Mouse (Mus musculus) lung, adult 18-20 months (tissue): ENCODE measurements around the gene Cma2.
"Not testable (repeated sequence)": the region's sequence is repeated elsewhere in the genome, so short reads cannot be mapped to it uniquely, and the experiment has no call there.

Experiments used
- DNase-seq, 2 experiments: peaks; one replicate each; pipeline ENCODE4 v3.0.0; 2022; ENCODE audit warnings: mixed read lengths in 2 of 2

The Cma2 gene

DNA sequence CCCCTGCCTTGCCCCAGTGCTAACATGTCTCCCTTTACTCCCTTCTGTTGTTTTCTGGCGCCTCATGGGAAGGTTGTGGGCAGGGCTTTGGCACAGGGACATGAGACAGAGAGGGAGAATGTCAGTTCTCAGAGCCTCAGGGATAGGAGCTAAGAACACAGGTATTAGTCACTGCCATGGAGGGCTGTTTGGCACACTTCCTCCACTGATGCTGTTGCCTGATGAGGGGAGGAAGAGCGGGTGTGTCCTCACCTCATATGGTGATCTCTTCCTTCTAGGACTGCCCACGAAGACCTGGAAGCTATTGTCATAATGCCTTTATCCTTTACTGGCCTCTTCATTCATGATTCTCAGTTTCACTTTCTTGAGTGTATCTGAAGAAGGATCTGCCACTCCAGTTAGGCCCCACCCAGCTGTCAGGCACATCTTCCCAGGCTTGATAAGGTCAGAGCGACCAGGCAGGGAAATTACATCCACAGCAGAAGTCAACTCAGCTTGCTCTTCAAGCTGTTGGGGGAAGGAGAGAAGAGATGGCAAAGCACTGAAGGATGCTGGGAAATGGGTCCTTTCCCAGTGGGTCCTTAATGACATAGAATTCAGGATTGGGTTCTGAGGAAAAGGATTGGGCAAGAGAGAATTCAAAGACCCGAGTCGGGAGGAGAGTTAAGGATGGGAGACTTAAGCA lies at the start of gene Cma2:
TSS of gene Cma2 (plus strand) at position 635 of the 685 bp plus-strand sequence.
- no peak for DNase-seq

- no peak for DNase-seq
These were observed 45.3 kb upstream of the Cma2 start for GRCm38 (mm10) chr14:55905518-55905917.

- no peak for DNase-seq
These were observed 37.4 kb upstream of the Cma2 start for GRCm38 (mm10) chr14:55913406-55913805.

- peak; percentile 46 to 75 for DNase-seq
These were observed 32.3 kb upstream of the Cma2 start for GRCm38 (mm10) chr14:55918240-55919082.

DNA sequence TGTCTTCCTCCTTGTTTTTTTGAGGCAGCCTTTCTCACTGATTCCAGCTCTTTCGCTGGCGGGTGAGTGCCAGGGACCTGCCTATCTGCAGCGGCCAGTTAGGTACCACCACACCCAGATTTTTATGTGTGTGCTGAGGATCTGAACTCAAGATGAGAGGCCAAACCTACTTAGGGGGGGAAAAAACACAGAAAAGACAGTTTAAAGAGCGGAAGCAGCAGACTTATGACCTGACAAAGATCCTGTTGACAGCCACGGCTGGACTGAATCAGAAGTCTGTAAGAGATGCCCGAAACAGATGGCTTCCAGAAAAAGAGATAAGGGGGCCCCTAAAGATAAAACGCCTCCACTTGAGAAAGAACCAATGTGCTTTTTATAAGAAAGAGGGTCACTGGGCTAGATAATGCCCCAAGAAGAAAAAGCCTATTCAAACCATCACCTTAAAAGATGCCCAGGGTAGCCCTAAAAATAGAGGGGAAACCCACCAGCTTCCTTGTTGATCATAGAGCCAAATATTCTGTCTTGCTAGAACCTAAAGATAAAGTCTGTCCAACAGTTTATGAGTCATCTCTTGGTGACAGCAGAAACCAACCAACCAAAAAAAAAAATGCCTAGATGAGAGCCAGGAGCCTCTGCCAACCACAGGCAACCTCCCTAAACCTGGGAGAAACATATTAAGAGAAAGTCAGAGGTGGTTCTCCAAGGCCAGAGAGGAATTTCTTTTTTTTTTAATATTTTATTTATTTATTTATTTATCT lies 28.1 kb upstream of the Cma2 start:
- DNase-seq = no peak

- no peak for DNase-seq
These were observed 23.9 kb upstream of the Cma2 start for GRCm38 (mm10) chr14:55926847-55927246.

GRCm38 (mm10) chr14:55929263-55929997 lies 21.4 kb upstream of the Cma2 start:
- no peak for DNase-seq

- peak; percentile 82 to 89 for DNase-seq
These were observed 17.2 kb upstream of the Cma2 start for GRCm38 (mm10) chr14:55933586-55933985.

GRCm38 (mm10) chr14:55940070-55940800 lies 10.5 kb upstream of the Cma2 start:
- DNase-seq = no peak

GRCm38 (mm10) chr14:55943601-55944000 lies 7.2 kb upstream of the Cma2 start:
- DNase-seq = no peak

DNA sequence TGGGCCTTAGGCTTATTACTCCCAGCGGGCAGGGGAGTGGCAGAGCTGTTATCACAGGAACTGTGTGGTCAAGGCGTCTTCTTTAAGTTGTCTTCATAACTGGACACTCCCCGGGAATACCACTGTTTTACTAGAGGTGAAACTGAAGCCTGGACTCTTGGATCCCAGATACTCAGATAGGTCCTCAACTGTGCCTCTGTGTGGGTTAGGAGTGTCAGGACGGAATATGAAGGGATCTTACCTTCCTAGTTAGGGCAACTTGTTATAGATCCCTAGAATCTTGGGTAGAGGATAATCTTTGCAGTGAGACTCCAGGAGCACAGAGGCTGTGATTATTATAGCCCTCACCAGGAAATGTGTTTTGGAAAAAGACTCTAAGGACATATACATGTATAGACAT lies 6.2 kb upstream of the Cma2 start, which contains the start of gene Cma1:
TSS of gene Cma1 (minus strand) at position 101 of the 400 bp plus-strand sequence.
- DNase-seq = no peak

DNA sequence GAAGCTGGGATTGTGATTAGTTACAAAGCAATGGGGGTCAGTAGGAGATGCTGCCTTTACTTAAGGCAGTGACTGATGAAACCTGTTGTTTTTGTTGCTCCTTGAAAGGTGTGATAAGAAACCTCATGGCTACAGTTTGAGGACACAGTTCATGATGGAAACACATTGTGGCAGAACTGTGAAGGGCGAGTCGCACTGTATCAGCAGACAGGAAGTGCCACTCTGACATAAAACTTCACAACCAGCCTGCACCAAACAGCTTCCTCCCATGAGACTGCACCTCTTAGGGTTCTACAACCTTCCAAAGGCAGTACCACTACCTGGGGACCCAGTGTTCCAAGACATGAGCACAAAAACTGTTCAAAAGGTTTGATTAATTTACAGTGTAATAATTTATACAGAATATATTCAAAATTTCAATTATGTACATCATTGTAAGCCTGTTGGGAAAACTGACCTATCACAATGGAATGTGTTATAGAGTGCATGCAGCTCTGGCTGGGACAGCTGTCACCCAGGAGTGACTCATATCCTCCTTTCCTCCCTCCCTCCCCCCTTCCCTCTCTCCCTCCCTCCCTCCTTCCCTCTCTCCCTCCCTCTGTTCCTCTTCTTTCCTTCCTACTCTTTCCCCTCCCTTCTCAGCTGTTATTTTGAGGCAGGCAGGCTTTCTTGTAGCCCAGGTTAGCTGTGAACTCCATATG lies 4.4 kb upstream of the Cma2 start:
- DNase-seq = no peak

GRCm38 (mm10) chr14:55963263-55963662 lies 12.5 kb downstream of the Cma2 start:
- DNase-seq = no peak

DNA sequence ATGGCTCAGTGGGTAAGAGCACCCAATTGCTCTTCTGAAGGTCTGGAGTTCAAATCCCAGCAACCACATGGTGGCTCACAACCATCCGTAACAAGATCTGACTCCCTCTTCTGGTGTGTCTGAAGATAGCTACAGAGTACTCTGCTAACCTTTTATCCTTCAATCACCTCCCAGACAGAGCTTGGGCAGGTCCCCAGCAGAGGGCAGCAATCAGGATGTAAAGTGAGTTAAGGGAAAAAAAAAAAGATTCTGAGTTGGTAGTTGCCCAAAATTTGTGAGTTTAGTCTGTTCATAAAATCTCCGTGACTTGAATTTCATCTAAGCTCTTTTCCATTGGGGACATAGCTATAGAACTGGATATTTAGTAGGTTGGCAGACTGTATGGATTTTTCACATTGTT lies 13.1 kb downstream of the Cma2 start:
- DNase-seq = not testable (repeated sequence)

DNA sequence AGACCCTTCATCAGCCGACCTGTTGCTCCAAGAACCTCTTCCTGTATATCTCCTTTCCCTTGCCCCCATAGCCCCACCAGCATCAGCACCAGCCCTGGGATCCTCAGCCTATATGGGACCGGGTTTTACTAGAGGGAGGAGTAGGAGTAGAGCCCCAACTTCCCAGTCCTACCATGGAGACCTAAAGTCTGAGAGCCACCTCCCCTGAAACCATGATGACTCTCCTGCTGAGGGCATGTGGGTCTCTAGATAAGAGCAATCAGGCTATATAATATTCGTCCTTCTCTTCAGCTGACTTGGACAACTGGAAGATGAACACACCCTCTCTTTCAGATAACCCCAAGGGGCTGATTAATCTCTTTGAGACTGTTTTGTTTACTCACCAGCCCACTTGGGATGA lies 36.7 kb downstream of the Cma2 start:
- not testable (repeated sequence) for DNase-seq

GRCm38 (mm10) chr14:56013147-56013546 lies 62.4 kb downstream of the Cma2 start:
- DNase-seq = no peak

DNA sequence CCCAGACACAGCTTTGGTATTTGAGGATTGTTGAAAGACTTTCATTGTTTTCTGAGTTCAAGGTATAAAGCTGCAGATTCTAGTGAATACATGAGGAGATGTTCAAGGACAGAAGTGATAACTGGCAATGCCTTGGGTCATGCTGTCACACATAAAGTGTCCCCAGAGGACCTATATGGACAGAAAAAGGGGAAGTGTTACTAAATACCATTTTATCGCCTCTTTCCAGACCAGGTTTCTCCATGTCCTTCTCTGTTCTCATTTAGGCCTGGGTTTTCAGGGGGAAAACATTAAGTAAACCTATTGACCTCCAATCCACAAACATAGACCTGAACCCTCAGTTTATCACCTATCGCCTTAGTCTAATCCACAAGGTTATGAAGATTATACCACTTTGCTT lies 63.1 kb downstream of the Cma2 start:
- no peak for DNase-seq

- DNase-seq = not testable (repeated sequence)
These were observed 66.9 kb downstream of the Cma2 start, which contains the start of gene Mcpt1 for GRCm38 (mm10) chr14:56017671-56018070. Mcpt1 (plus strand) TSS chr14:56017971.

- DNase-seq = no peak
These were observed 68.7 kb downstream of the Cma2 start for GRCm38 (mm10) chr14:56019446-56019845.

GRCm38 (mm10) chr14:56021305-56021704 lies 70.5 kb downstream of the Cma2 start:
- not testable (repeated sequence) for DNase-seq
